17 mouse cellular contexts compared by ENCODE assay signal in genomic region chr13:58534216-58534841, GRCm38 (mm10).
DNase-seq lines count a peak whose midpoint lies in the region; ATAC-seq and TF ChIP-seq lines count a peak whose summit lies in the region.
"Had no signal": no experiment of that assay in that cellular context is flagged by ENCODE, and none has a peak within 500 bp of the region (broad histone marks: within the 10 kb centered on the region; RNA-seq: fewer than 3 reads in every experiment).

No protein-coding gene starts in this region.

- no peak overlapping the region for H3K9ac ChIP-seq in intestine, embryonic 15.5 days
- no peak overlapping the region for H3K9ac ChIP-seq in intestine, postnatal 0 days (ENCODE audit: low read depth, low read length)
- H3K9ac ChIP-seq: heart, embryonic 15.5 days; hindbrain, embryonic 15.5 days; limb, embryonic 15.5 days; lung, embryonic 15.5 days; midbrain, embryonic 12.5 days had no signal

- H3K36me3 ChIP-seq in intestine, embryonic 15.5 days: no peaks in the 10 kb centered on the region
- H3K36me3 ChIP-seq in intestine, postnatal 0 days (ENCODE audit: control insufficient read depth, insufficient read depth): no peaks in the 10 kb centered on the region
- H3K36me3 ChIP-seq: heart, embryonic 15.5 days; hindbrain, embryonic 15.5 days; limb, embryonic 15.5 days; lung, embryonic 15.5 days; midbrain, embryonic 12.5 days had no signal

- no peak overlapping the region for H3K4me3 ChIP-seq in intestine, embryonic 15.5 days (replicated peaks)
- H3K4me3 ChIP-seq in intestine, postnatal 0 days (ENCODE audit: low read depth, low read length): no peak overlapping the region
- H3K4me3 ChIP-seq in bone marrow macrophage, adult 2 months (ENCODE audit: insufficient read depth, low read length): no peak overlapping the region
- H3K4me3 ChIP-seq: heart, embryonic 15.5 days; hindbrain, embryonic 15.5 days; layer of hippocampus, adult 2 months; limb, embryonic 15.5 days; lung, embryonic 15.5 days; midbrain, embryonic 12.5 days had no signal

- DNase-seq in 3134 (ENCODE audit: extremely low read depth, insufficient read length, low spot score): peak; percentile 81
- DNase-seq in ES-CJ7 (ENCODE audit: low read depth, low spot score): peak; percentile 35
- no peak for DNase-seq in left cerebral cortex, adult 8-10 months (ENCODE audit: low spot score in 2 of 2)
- DNase-seq in testis, postnatal 10 days (ENCODE audit: low spot score): no peak
- no peak for DNase-seq in thymus, adult 18-20 months
- DNase-seq: adrenal gland, postnatal 36 days; gastrocnemius, postnatal 36 days; thymus, postnatal 25 days had no signal

- H3K4me1 ChIP-seq in intestine, embryonic 15.5 days (replicated peaks): 0 out of 2 replicates have a peak, but pooled peaks cover 3% of the 10 kb centered on the region
- H3K4me1 ChIP-seq in intestine, postnatal 0 days (replicated peaks; ENCODE audit: control insufficient read depth, insufficient read depth, low read length): no peaks in the 10 kb centered on the region
- peaks cover 17% of the 10 kb centered on the region for H3K4me1 ChIP-seq in bone marrow macrophage, adult 2 months (ENCODE audit: control insufficient read depth, insufficient read depth, low read length)
- H3K4me1 ChIP-seq: hindbrain, embryonic 15.5 days; limb, embryonic 15.5 days; lung, embryonic 15.5 days; midbrain, embryonic 12.5 days had no signal

- no peak overlapping the region for H3K27ac ChIP-seq in intestine, embryonic 15.5 days
- no peak overlapping the region for H3K27ac ChIP-seq in intestine, postnatal 0 days (ENCODE audit: low read depth, low read length)
- peak overlapping the region; percentile 53 for H3K27ac ChIP-seq in bone marrow macrophage, adult 2 months (ENCODE audit: insufficient read depth, low read depth, low read length)
- H3K27ac ChIP-seq: heart, embryonic 15.5 days; hindbrain, embryonic 15.5 days; layer of hippocampus, adult 2 months; limb, embryonic 15.5 days; lung, embryonic 15.5 days; midbrain, embryonic 12.5 days had no signal

- peak; percentile 59 for ATAC-seq in intestine, embryonic 15.5 days
- no peak for ATAC-seq in intestine, postnatal 0 days

- no peak for TF ChIP-seq CTCF in intestine, postnatal 0 days (IDR thresholded peaks at IDR 0.05; ENCODE audit: low read depth)
- TF ChIP-seq CTCF in bone marrow macrophage, adult 2 months (IDR thresholded peaks at IDR 0.05; ENCODE audit: low read depth, low read length): no peak

- no peak overlapping the region for H3K4me2 ChIP-seq in intestine, embryonic 15.5 days (replicated peaks)
- no peak overlapping the region for H3K4me2 ChIP-seq in intestine, postnatal 0 days (replicated peaks; ENCODE audit: low read depth)
- H3K4me2 ChIP-seq: heart, embryonic 15.5 days; hindbrain, embryonic 15.5 days; limb, embryonic 15.5 days; lung, embryonic 15.5 days; midbrain, embryonic 12.5 days had no signal

- H3K9me3 ChIP-seq in intestine, embryonic 15.5 days: no peaks in the 10 kb centered on the region
- no peaks in the 10 kb centered on the region for H3K9me3 ChIP-seq in intestine, postnatal 0 days (ENCODE audit: control insufficient read depth)
- H3K9me3 ChIP-seq: heart, embryonic 15.5 days; hindbrain, embryonic 15.5 days; limb, embryonic 15.5 days; lung, embryonic 15.5 days; midbrain, embryonic 12.5 days had no signal

- 58% methylated on average over 7 of the region's 7 CpGs for WGBS in intestine, embryonic 15.5 days
- 56% methylated on average over 7 of the region's 7 CpGs for WGBS in intestine, postnatal 0 days

- no peaks in the 10 kb centered on the region for H3K27me3 ChIP-seq in intestine, embryonic 15.5 days (replicated peaks)
- no peaks in the 10 kb centered on the region for H3K27me3 ChIP-seq in intestine, postnatal 0 days (replicated peaks; ENCODE audit: control insufficient read depth, insufficient read depth, low read length)
- H3K27me3 ChIP-seq: heart, embryonic 15.5 days; hindbrain, embryonic 15.5 days; limb, embryonic 15.5 days; lung, embryonic 15.5 days; midbrain, embryonic 12.5 days had no signal

- no peak for TF ChIP-seq POLR2A in bone marrow macrophage, adult 2 months (IDR thresholded peaks at IDR 0.05; ENCODE audit: borderline replicate concordance, low read depth, low read length)

Comparison
In these comparisons a context has a peak if more than half of its experiments do, and no peak if none do; other contexts are left out.
1. DNase-seq: peak in 3134 (single experiment) and ES-CJ7 (single experiment); none in left cerebral cortex, adult 8-10 months (0 of 2), testis, postnatal 10 days (single experiment) and thymus, adult 18-20 months (0 of 2).